Mouse (Mus musculus): Measurements from ENCODE around the gene Cep290. TPM values are rescaled to one million over a fixed set of nuclear protein-coding genes. Genes with fewer than 3 reads are reported as not detected.

Gene Cep290
- polyA plus RNA-seq, 1 experiment from 2014 or later = 2.4 TPM

DNA sequence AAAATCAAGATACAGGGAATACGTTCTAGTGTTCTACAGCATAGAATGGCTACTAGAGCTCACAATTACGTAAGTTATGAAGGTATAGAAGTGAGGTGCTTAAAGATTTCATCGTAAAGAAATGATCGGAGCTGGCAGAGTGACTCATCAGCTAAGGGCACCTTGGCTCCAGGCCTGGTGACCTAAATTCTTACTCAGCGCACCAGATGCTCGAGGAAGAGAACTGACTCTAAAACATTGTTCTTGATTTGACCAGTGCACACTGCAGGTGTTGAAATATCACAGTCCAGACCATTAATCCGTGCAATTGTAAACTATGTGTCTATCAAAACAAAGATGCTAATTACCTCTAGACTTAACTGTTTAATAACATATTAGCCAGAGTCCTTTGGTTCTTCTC lies 132.1 kb downstream of the Cep290 start:
- H3K27ac ChIP-seq (ENCODE audit: low read length) = no peak overlapping the region
- 76% methylated on average over 7 of the region's 7 CpGs for WGBS
- H3K27me3 ChIP-seq (ENCODE audit: control insufficient read depth, insufficient read depth, low read length) = no peaks in the 10 kb centered on the region
- no peaks in the 10 kb centered on the region for H3K4me1 ChIP-seq (ENCODE audit: control insufficient read depth, insufficient read depth, low read length)
- H3K9ac ChIP-seq (ENCODE audit: low read length) = no peak overlapping the region
- H3K36me3 ChIP-seq (ENCODE audit: control insufficient read depth, insufficient read depth) = no peaks in the 10 kb centered on the region
- H3K4me2 ChIP-seq (ENCODE audit: low read depth, low read length) = no peak overlapping the region
- no peak for ATAC-seq (replicated peaks; ENCODE audit: extremely low read depth, insufficient read depth, low FRiP score)
- H3K9me3 ChIP-seq (replicated peaks; ENCODE audit: control insufficient read depth, low read length) = no peaks in the 10 kb centered on the region
- H3K4me3 ChIP-seq (ENCODE audit: low read length) = no peak overlapping the region

DNA sequence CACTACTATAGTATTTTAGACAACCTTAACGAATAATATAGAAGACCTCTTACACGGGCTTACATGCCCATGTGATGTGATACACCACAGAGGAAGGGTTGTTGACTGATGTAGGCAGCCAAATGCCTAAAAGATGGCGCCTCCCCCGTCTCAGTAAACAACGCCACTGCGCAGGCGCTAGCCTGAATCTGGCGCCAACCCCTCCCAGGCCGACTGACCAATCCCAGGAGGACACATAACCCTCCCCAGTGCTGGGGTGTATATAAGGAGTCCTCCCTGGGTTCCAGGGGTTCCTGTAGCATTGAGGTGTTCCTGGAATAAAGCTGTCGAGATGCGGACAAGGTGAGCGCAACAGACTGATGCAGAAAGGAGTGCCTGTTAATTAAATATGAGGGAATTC lies 132.7 kb downstream of the Cep290 start:
- ATAC-seq (replicated peaks; ENCODE audit: extremely low read depth, insufficient read depth, low FRiP score) = no peak
- no peak overlapping the region for H3K4me2 ChIP-seq (ENCODE audit: low read depth, low read length)
- H3K36me3 ChIP-seq (ENCODE audit: control insufficient read depth, insufficient read depth) = no peaks in the 10 kb centered on the region
- H3K27ac ChIP-seq (ENCODE audit: low read length) = no peak overlapping the region
- 87% methylated on average over 12 of the region's 12 CpGs for WGBS
- H3K9me3 ChIP-seq (replicated peaks; ENCODE audit: control insufficient read depth, low read length) = no peaks in the 10 kb centered on the region
- no peaks in the 10 kb centered on the region for H3K27me3 ChIP-seq (ENCODE audit: control insufficient read depth, insufficient read depth, low read length)
- no peak overlapping the region for H3K4me3 ChIP-seq (ENCODE audit: low read length)
- no peaks in the 10 kb centered on the region for H3K4me1 ChIP-seq (ENCODE audit: control insufficient read depth, insufficient read depth, low read length)
- H3K9ac ChIP-seq (ENCODE audit: low read length) = no peak overlapping the region

DNA sequence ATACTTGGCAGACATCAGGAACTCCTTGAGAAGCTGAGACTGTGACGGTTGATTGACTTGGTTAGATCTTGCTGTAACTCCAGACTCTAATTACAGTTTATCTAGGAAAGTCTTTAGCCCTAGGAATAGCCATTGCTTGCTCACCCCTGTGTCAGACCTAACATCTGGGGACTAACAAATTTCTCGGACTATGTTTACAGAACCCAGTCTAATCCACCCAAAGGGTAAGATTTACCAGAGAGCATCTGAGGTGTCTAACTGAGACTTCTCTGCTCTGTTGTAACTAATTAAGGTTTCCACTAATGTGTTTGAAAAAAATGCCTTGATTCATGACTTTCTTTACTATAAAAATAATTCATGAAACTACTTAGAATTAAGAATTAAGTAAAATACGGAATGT lies 135.1 kb downstream of the Cep290 start:
- no peak for ATAC-seq (replicated peaks; ENCODE audit: extremely low read depth, insufficient read depth, low FRiP score)
- H3K9ac ChIP-seq (ENCODE audit: low read length) = no peak overlapping the region
- H3K4me1 ChIP-seq (ENCODE audit: control insufficient read depth, insufficient read depth, low read length) = no peaks in the 10 kb centered on the region
- H3K4me2 ChIP-seq (ENCODE audit: low read depth, low read length) = no peak overlapping the region
- H3K4me3 ChIP-seq (ENCODE audit: low read length) = no peak overlapping the region
- no peaks in the 10 kb centered on the region for H3K36me3 ChIP-seq (ENCODE audit: control insufficient read depth, insufficient read depth)
- H3K9me3 ChIP-seq (replicated peaks; ENCODE audit: control insufficient read depth, low read length) = no peaks in the 10 kb centered on the region
- no peak overlapping the region for H3K27ac ChIP-seq (ENCODE audit: low read length)
- WGBS = 64% methylated on average over 3 of the region's 3 CpGs
- H3K27me3 ChIP-seq (ENCODE audit: control insufficient read depth, insufficient read depth, low read length) = no peaks in the 10 kb centered on the region

Other genes starting within 250 kb of the Cep290 start
- not detected in 2 replicates for gene Gm4301, start 151.9 kb upstream of the Cep290 start, polyA plus RNA-seq (2015; fragmentation: Nextera tagmentation; extraction: Ambion mirVana)
- not detected in 2 replicates for gene Gm4302, start 146.7 kb upstream of the Cep290 start, polyA plus RNA-seq (2015; fragmentation: Nextera tagmentation; extraction: Ambion mirVana)
- not detected in 2 replicates for gene Gm4303, start 141.6 kb upstream of the Cep290 start, polyA plus RNA-seq (2015; fragmentation: Nextera tagmentation; extraction: Ambion mirVana)
- gene Gm4305, start 136.5 kb upstream of the Cep290 start, polyA plus RNA-seq (2015; fragmentation: Nextera tagmentation; extraction: Ambion mirVana) = not detected in 2 replicates
- gene Gm4307, start 126.2 kb upstream of the Cep290 start, polyA plus RNA-seq (2015; fragmentation: Nextera tagmentation; extraction: Ambion mirVana) = not detected in 2 replicates
- gene Gm4312, start 105.0 kb upstream of the Cep290 start, polyA plus RNA-seq (2015; fragmentation: Nextera tagmentation; extraction: Ambion mirVana) = not detected in 2 replicates
- gene Tmtc3, start 208 bp upstream of the Cep290 start, polyA plus RNA-seq (2015; fragmentation: Nextera tagmentation; extraction: Ambion mirVana) = 12.5 and 13.2 TPM in 2 replicates
- gene 4930430F08Rik, start 102.9 kb downstream of the Cep290 start, polyA plus RNA-seq (2015; fragmentation: Nextera tagmentation; extraction: Ambion mirVana) = 7.4 and 7.8 TPM in 2 replicates
- gene 1700017N19Rik, start 102.9 kb downstream of the Cep290 start, polyA plus RNA-seq (2015; fragmentation: Nextera tagmentation; extraction: Ambion mirVana) = not detected in 2 replicates